Mouse (Mus musculus): ENCODE results near the gene Insl3. TPM values are rescaled to one million over a fixed set of nuclear protein-coding genes. Genes with fewer than 3 reads are reported as not detected.

The Insl3 gene
- polyA plus RNA-seq, 1 experiment from 2014 or later: 1.1 TPM

- DNase-seq: peak; percentile 35
- 1% methylated on average over 21 of the region's 21 CpGs for WGBS (ENCODE audit: insufficient replicate concordance)
- Histone ChIP-seq H3K4me3 (replicated peaks) (peak overlapping the region; percentile 8; the same call in 1 of the 2 replicates), H3K9me3 (replicated peaks) (no peaks in the 10 kb centered on the region), H3K4me2 (peak overlapping the region; percentile 44), H3K27me3 (peaks cover 63% of the 10 kb centered on the region), H3K4me1 (replicated peaks) (peaks cover 59% of the 10 kb centered on the region), H3K36me3 (no peaks in the 10 kb centered on the region), H3K9ac (0 out of 2 replicates have a peak overlapping the region, but pooled peaks have one; percentile 4), H3K27ac (no peak overlapping the region; the same call in 1 of the 2 replicates)
- no peak for ATAC-seq (ENCODE audit: low read depth)
These were observed 20.6 kb upstream of the Insl3 start for GRCm38 (mm10) chr8:71668220-71668975.

GRCm38 (mm10) chr8:71670198-71670597 is 18.8 kb upstream of the Insl3 start:
- H3K27ac ChIP-seq: no peak overlapping the region
- peak overlapping the region; percentile 58 for H3K4me3 ChIP-seq (replicated peaks)
- peaks cover 58% of the 10 kb centered on the region for H3K27me3 ChIP-seq
- ATAC-seq (ENCODE audit: low read depth) (no peak), DNase-seq (no peak)
- WGBS (ENCODE audit: insufficient replicate concordance): 23% methylated on average over 11 of the region's 12 CpGs
- no peaks in the 10 kb centered on the region for H3K9me3 ChIP-seq (replicated peaks)
- H3K9ac ChIP-seq: no peak overlapping the region
- H3K4me2 ChIP-seq: peak overlapping the region; percentile 83
- H3K36me3 ChIP-seq: no peaks in the 10 kb centered on the region
- peaks cover 53% of the 10 kb centered on the region for H3K4me1 ChIP-seq (replicated peaks)

GRCm38 (mm10) chr8:71670621-71671548 is 18.1 kb upstream of the Insl3 start:
- H3K4me2 ChIP-seq: peak overlapping the region; percentile 83
- peaks cover 54% of the 10 kb centered on the region for H3K4me1 ChIP-seq (replicated peaks)
- H3K9ac ChIP-seq: no peak overlapping the region
- H3K36me3 ChIP-seq: no peaks in the 10 kb centered on the region
- H3K4me3 ChIP-seq (replicated peaks): peak overlapping the region; percentile 58
- DNase-seq (no peak), ATAC-seq (ENCODE audit: low read depth) (peak; percentile 35)
- WGBS (ENCODE audit: insufficient replicate concordance): 1% methylated on average over 63 of the region's 64 CpGs
- peaks cover 56% of the 10 kb centered on the region for H3K27me3 ChIP-seq
- H3K9me3 ChIP-seq (replicated peaks): no peaks in the 10 kb centered on the region
- no peak overlapping the region for H3K27ac ChIP-seq

GRCm38 (mm10) chr8:71671549-71671965 is 17.5 kb upstream of the Insl3 start, which contains the start of gene Unc13a:
Gene Unc13a, minus strand, starts transcription at chr8:71671757.
- Histone ChIP-seq H3K36me3 (no peaks in the 10 kb centered on the region), H3K27ac (no peak within 1 kb of the TSS), H3K4me2 (peak within 1 kb of the TSS; percentile 83), H3K9me3 (replicated peaks) (no peaks in the 10 kb centered on the region), H3K9ac (0 out of 2 replicates have a peak within 1 kb of the TSS, but pooled peaks have one; percentile 4), H3K4me3 (replicated peaks) (peak within 1 kb of the TSS; percentile 58), H3K4me1 (replicated peaks) (peaks cover 55% of the 10 kb centered on the region), H3K27me3 (peaks cover 50% of the 10 kb centered on the region)
- 0% methylated on average over 41 of the region's 42 CpGs for WGBS (ENCODE audit: insufficient replicate concordance)
- DNase-seq: peak; percentile 81
- ATAC-seq (ENCODE audit: low read depth): peak; percentile 53

GRCm38 (mm10) chr8:71672168-71672735 is 16.8 kb upstream of the Insl3 start:
- WGBS (ENCODE audit: insufficient replicate concordance): 64% methylated on average over 6 of the region's 6 CpGs
- H3K27me3 ChIP-seq: peaks cover 43% of the 10 kb centered on the region
- H3K36me3 ChIP-seq: no peaks in the 10 kb centered on the region
- H3K9me3 ChIP-seq (replicated peaks): no peaks in the 10 kb centered on the region
- 0 out of 2 replicates have a peak overlapping the region, but pooled peaks have one; percentile 4 for H3K9ac ChIP-seq
- ATAC-seq (ENCODE audit: low read depth): no peak
- H3K4me1 ChIP-seq (replicated peaks): peaks cover 62% of the 10 kb centered on the region
- H3K27ac ChIP-seq: no peak overlapping the region
- peak overlapping the region; percentile 58 for H3K4me3 ChIP-seq (replicated peaks)
- DNase-seq: no peak
- H3K4me2 ChIP-seq: peak overlapping the region; percentile 83

- H3K9ac ChIP-seq: no peak overlapping the region
- no peak overlapping the region for H3K27ac ChIP-seq
- no peaks in the 10 kb centered on the region for H3K36me3 ChIP-seq
- ATAC-seq (ENCODE audit: low read depth) (no peak), DNase-seq (no peak)
- WGBS (ENCODE audit: insufficient replicate concordance): 55% methylated on average over 2 of the region's 2 CpGs
- no peak overlapping the region for H3K4me3 ChIP-seq (replicated peaks)
- no peak overlapping the region for H3K4me2 ChIP-seq
- H3K9me3 ChIP-seq (replicated peaks): no peaks in the 10 kb centered on the region
- H3K4me1 ChIP-seq (replicated peaks): peaks cover 58% of the 10 kb centered on the region
- peaks cover 32% of the 10 kb centered on the region for H3K27me3 ChIP-seq
These were observed 14.9 kb upstream of the Insl3 start for GRCm38 (mm10) chr8:71674071-71674470.

GRCm38 (mm10) chr8:71675456-71676019 is 13.5 kb upstream of the Insl3 start:
- Histone ChIP-seq H3K4me1 (replicated peaks) (peaks cover 50% of the 10 kb centered on the region), H3K27me3 (peaks cover 28% of the 10 kb centered on the region), H3K9ac (peak overlapping the region; percentile 81), H3K36me3 (no peaks in the 10 kb centered on the region), H3K27ac (peak overlapping the region; percentile 77), H3K4me2 (peak overlapping the region; percentile 89), H3K4me3 (replicated peaks) (peak overlapping the region; percentile 76), H3K9me3 (replicated peaks) (no peaks in the 10 kb centered on the region)
- DNase-seq (no peak), ATAC-seq (ENCODE audit: low read depth) (no peak)
- WGBS (ENCODE audit: insufficient replicate concordance): 40% methylated on average over 9 of the region's 9 CpGs

- peak; percentile 61 for DNase-seq
- Histone ChIP-seq H3K27ac (peak within 1 kb of the TSS; percentile 77), H3K27me3 (peaks cover 26% of the 10 kb centered on the region), H3K9me3 (replicated peaks) (no peaks in the 10 kb centered on the region), H3K36me3 (no peaks in the 10 kb centered on the region), H3K4me1 (replicated peaks) (peaks cover 44% of the 10 kb centered on the region), H3K4me2 (peak within 1 kb of the TSS; percentile 89), H3K9ac (peak within 1 kb of the TSS; percentile 81), H3K4me3 (replicated peaks) (peak within 1 kb of the TSS; percentile 76)
- WGBS (ENCODE audit: insufficient replicate concordance): 2% methylated on average over 37 of the region's 40 CpGs
- peak; percentile 75 for ATAC-seq (ENCODE audit: low read depth)
These were observed 12.8 kb upstream of the Insl3 start, which contains the start of gene Jak3 for GRCm38 (mm10) chr8:71676020-71676741. Gene Jak3, plus strand, starts transcription at chr8:71676296.

GRCm38 (mm10) chr8:71676803-71677202 is 12.2 kb upstream of the Insl3 start:
- H3K9me3 ChIP-seq (replicated peaks): no peaks in the 10 kb centered on the region
- H3K27ac ChIP-seq: peak overlapping the region; percentile 77; the same call in 1 of the 2 replicates
- peak overlapping the region; percentile 76 for H3K4me3 ChIP-seq (replicated peaks)
- WGBS (ENCODE audit: insufficient replicate concordance): 36% methylated on average over 9 of the region's 9 CpGs
- peak overlapping the region; percentile 81 for H3K9ac ChIP-seq
- DNase-seq: no peak
- H3K4me2 ChIP-seq: peak overlapping the region; percentile 89
- no peaks in the 10 kb centered on the region for H3K36me3 ChIP-seq
- peaks cover 38% of the 10 kb centered on the region for H3K4me1 ChIP-seq (replicated peaks)
- no peak for ATAC-seq (ENCODE audit: low read depth)
- H3K27me3 ChIP-seq: peaks cover 28% of the 10 kb centered on the region

- H3K36me3 ChIP-seq: no peaks in the 10 kb centered on the region
- DNase-seq: no peak
- H3K4me3 ChIP-seq (replicated peaks): peak overlapping the region; percentile 18
- ATAC-seq (ENCODE audit: low read depth): no peak
- H3K27me3 ChIP-seq: peaks cover 36% of the 10 kb centered on the region
- H3K4me2 ChIP-seq: peak overlapping the region; percentile 89
- H3K9me3 ChIP-seq (replicated peaks): no peaks in the 10 kb centered on the region
- no peak overlapping the region for H3K9ac ChIP-seq
- H3K4me1 ChIP-seq (replicated peaks): peaks cover 32% of the 10 kb centered on the region
- peak overlapping the region; percentile 77 for H3K27ac ChIP-seq
These were observed 11.5 kb upstream of the Insl3 start for GRCm38 (mm10) chr8:71677555-71677954.
